Mouse (Mus musculus): ENCODE results near the gene Necap1. TPM values are rescaled to one million over a fixed set of nuclear protein-coding genes. Genes with fewer than 3 reads are reported as not detected.
A peak's percentile ranks its signal among the peaks of the same experiment; 100 is the strongest.

The Necap1 gene
- polyA plus RNA-seq (2016; fragmentation: Nextera tagmentation; extraction: Ambion mirVana): 67.0 and 73.4 TPM in 2 replicates

DNA sequence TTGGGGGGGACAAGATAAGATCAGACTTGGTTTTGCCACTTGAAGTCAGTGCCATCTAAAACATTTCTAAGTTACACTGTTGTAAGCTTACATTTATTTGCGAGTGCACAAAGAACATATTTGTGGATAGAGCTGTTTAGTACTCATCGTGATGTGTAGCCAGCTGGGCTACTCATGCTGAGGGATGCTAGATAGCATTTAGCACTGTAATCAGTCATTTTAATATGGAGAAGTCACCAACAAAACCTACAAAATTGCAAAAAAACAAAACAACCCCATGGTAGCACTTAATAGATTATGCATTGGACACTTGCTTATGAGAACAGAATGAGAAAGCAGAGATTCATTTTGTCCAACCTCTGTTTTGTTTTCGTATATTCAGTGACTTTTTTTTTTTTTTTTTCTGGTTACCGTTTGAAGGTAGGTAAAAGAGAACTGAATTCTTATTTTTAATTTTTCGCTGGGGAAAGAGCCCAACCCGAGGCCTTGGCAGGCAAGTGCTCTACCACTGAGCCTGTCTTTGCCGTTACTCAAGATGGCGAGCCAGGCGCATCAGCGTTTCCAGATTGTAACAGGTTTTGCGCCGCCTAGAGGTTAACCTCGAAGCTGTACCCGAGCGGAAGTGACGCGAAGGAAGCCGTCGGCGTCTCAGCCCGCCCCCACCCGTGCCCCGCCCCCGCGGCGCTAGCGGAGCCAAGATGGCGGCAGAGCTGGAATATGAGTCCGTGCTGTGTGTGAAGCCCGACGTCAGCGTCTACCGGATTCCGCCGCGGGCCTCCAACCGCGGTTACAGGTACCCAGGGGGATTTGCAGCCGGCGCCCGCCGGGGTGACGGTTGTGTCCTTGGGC, at the start of gene Necap1:
Necap1 (plus strand) TSS at position 604 of the 849 bp plus-strand sequence.
- 6% methylated on average over 43 of the region's 43 CpGs for WGBS
- peak within 1 kb of the TSS; percentile 59 for H3K4me2 ChIP-seq
- H3K9me3 ChIP-seq: no peaks in the 10 kb centered on the region
- peak within 1 kb of the TSS; percentile 86 for H3K27ac ChIP-seq
- peaks cover 8% of the 10 kb centered on the region; the same call in 1 of the 2 replicates for H3K36me3 ChIP-seq (replicated peaks)
- peak; percentile 97 for ATAC-seq (ENCODE audit: low FRiP score)
- H3K4me1 ChIP-seq: peaks cover 12% of the 10 kb centered on the region
- H3K9ac ChIP-seq: peak within 1 kb of the TSS; percentile 81
- H3K4me3 ChIP-seq (replicated peaks): peak within 1 kb of the TSS; percentile 81
- H3K27me3 ChIP-seq: 0 out of 2 replicates have a peak, but pooled peaks cover 8% of the 10 kb centered on the region

DNA sequence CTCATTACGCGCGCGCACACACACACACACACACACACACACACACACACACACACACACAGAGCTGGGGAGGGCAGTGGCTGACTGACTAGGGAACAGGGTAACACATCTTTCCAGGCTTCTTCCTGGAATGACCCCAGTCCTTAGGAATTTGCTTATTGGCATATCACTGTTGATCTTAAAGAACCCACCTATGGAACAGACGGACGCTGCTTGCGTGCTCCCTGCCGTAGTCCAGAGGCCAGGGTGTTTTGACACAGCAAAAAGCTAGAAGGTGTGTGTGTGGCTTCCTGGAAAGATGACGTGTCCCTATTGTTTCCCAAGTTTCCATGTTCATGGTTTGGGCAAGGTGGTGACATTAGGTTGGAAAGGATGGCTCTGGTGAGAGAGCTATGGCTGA, 49.1 kb upstream of the Necap1 start:
- Histone ChIP-seq H3K9ac (no peak overlapping the region), H3K27me3 (0 out of 2 replicates have a peak, but pooled peaks cover 11% of the 10 kb centered on the region), H3K4me3 (replicated peaks) (no peak overlapping the region), H3K9me3 (no peaks in the 10 kb centered on the region), H3K36me3 (replicated peaks) (peaks cover 4% of the 10 kb centered on the region; the same call in 1 of the 2 replicates), H3K4me1 (peaks cover 44% of the 10 kb centered on the region), H3K4me2 (no peak overlapping the region), H3K27ac (no peak overlapping the region)
- no peak for ATAC-seq (ENCODE audit: low FRiP score)
- WGBS: 91% methylated on average over 9 of the region's 9 CpGs

DNA sequence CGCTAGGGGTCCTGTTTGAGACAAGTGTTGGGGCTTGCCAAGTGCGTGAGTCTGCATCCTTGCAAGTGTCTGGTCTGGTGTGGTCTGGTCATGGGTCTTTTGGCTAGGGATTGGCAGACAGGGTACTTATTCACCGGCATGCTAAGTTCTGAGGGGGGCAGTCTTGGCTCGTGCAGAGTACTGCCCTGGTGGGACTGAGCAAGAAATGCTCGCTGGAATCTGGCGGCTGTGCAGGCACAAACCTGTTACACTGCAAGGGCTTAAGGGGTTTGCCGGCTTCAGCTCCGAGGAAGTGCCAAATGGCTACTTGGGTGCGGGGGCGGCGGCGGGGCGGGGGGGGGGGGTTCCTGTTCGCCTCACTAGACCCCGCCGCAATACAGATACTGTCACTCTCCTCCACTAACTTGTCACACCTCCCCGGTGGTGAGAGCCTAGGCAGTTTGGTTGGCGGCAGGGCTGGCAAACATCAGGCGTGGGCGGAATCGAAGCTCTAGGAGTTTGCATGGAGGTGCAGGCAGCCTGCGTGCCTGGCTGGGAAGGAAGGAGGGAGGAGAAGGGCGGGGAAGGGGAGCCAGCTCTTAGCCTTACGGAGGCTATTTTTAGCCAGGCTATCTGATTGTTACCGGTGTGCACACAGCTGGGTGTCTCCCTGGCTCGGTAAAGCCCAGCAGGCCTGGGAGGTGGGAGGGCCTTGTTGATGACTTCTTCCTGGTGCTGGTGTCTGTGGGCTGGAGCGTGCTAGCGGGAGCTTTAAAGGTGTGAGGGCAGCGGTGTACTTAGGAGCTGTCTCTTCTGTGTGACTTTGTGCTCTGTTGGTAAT, 48.1 kb upstream of the Necap1 start:
- Histone ChIP-seq H3K9me3 (no peaks in the 10 kb centered on the region), H3K27me3 (0 out of 2 replicates have a peak, but pooled peaks cover 5% of the 10 kb centered on the region), H3K27ac (peak overlapping the region; percentile 25; the same call in 1 of the 2 replicates), H3K4me1 (peaks cover 36% of the 10 kb centered on the region), H3K4me3 (replicated peaks) (peak overlapping the region; percentile 35), H3K9ac (peak overlapping the region; percentile 54), H3K4me2 (peak overlapping the region; percentile 64), H3K36me3 (replicated peaks) (peaks cover 7% of the 10 kb centered on the region; the same call in 1 of the 2 replicates)
- 5% methylated on average over 23 of the region's 29 CpGs for WGBS
- peak; percentile 63 for ATAC-seq (ENCODE audit: low FRiP score)

DNA sequence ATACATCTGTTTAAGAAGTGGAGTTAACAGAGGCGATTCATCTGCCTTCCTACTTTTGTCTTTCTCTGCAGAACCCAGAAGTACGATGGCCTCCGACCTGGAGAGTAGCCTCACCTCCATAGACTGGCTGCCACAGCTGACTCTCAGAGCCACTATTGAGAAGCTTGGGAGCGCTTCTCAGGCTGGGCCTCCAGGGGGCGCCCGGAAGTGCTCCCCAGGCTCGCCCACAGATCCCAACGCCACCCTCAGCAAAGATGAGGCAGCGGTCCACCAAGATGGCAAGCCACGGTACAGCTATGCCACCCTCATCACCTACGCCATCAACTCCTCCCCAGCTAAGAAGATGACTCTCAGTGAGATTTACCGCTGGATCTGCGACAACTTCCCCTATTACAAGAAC, 46.2 kb upstream of the Necap1 start:
- ATAC-seq (ENCODE audit: low FRiP score): no peak
- Histone ChIP-seq H3K9ac (no peak overlapping the region), H3K27me3 (0 out of 2 replicates have a peak, but pooled peaks cover 5% of the 10 kb centered on the region), H3K4me1 (peaks cover 21% of the 10 kb centered on the region), H3K4me2 (no peak overlapping the region), H3K27ac (no peak overlapping the region), H3K9me3 (no peaks in the 10 kb centered on the region), H3K4me3 (replicated peaks) (no peak overlapping the region), H3K36me3 (replicated peaks) (peaks cover 12% of the 10 kb centered on the region; the same call in 1 of the 2 replicates)
- 41% methylated on average over 13 of the region's 13 CpGs for WGBS

DNA sequence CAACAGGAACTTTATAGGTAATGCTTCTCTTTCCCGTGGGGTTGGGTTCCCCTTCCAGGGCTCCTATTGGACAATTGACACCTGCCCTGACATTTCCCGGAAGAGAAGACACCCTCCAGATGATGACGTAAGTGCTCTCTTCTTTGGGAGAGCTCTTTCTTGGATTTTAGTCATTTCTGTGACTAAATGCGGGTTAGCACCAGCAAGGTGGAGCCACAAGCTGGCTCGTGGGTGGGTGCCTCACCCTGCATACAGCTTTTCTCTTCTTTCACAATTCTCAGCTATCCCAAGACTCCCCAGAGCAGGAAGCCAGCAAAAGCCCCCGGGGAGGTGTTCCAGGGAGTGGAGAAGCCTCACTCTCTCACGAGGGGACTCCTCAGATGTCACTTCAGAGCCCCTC, 41.4 kb upstream of the Necap1 start:
- Histone ChIP-seq H3K9me3 (no peaks in the 10 kb centered on the region), H3K36me3 (replicated peaks) (peaks cover 45% of the 10 kb centered on the region), H3K4me3 (replicated peaks) (no peak overlapping the region), H3K4me1 (no peaks in the 10 kb centered on the region), H3K27me3 (no peaks in the 10 kb centered on the region), H3K27ac (no peak overlapping the region), H3K9ac (no peak overlapping the region), H3K4me2 (no peak overlapping the region)
- no peak for ATAC-seq (ENCODE audit: low FRiP score)
- 88% methylated on average over 7 of the region's 7 CpGs for WGBS

DNA sequence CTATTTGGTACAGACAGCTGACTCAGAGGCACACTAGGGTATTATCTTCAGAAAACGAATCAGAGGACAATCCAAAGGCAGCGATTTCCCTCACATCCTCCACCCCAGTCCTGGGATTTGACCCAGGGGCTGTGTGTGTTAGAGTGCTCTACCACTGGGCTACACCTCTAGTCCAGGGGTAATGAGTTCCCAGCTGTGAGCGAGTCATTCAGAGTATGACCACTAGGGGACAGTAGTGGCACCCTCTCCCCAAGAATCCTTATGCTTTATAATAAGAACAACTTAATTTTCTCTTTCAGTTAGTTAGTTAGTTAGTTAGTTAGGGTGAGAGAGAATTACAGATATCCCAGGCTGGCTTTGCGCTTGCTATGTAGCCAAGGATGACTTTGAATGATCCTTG, 39.9 kb upstream of the Necap1 start:
- Histone ChIP-seq H3K27me3 (no peaks in the 10 kb centered on the region), H3K9me3 (no peaks in the 10 kb centered on the region), H3K36me3 (replicated peaks) (peaks cover 55% of the 10 kb centered on the region), H3K27ac (no peak overlapping the region), H3K4me3 (replicated peaks) (no peak overlapping the region), H3K4me2 (no peak overlapping the region), H3K4me1 (no peaks in the 10 kb centered on the region), H3K9ac (no peak overlapping the region)
- no peak for ATAC-seq (ENCODE audit: low FRiP score)
- WGBS: 69% methylated on average over 4 of the region's 4 CpGs

DNA sequence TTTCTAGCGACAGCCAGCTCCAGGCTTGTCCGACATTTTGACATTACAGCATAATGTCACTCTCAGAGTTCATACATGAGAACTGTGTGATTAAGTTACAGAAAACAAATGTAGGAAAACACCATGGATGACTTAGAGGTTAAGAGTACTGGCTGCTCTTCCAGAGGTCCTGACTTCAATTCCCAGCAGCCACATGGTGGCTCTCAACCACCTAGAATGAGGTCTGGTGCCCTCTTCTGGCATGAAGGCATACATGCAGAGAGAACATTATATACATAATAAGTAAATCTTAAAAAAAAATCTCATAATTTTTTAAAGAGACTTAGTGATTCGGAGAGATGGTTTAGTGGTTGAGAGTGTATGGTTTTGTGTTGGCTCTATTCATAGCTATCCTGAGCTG, 37.3 kb upstream of the Necap1 start:
- Histone ChIP-seq H3K27me3 (no peaks in the 10 kb centered on the region), H3K27ac (no peak overlapping the region), H3K9me3 (no peaks in the 10 kb centered on the region), H3K4me3 (replicated peaks) (no peak overlapping the region), H3K9ac (no peak overlapping the region), H3K4me1 (no peaks in the 10 kb centered on the region), H3K36me3 (replicated peaks) (peaks cover 74% of the 10 kb centered on the region), H3K4me2 (no peak overlapping the region)
- 96% methylated on average over 3 of the region's 3 CpGs for WGBS
- no peak for ATAC-seq (ENCODE audit: low FRiP score)

DNA sequence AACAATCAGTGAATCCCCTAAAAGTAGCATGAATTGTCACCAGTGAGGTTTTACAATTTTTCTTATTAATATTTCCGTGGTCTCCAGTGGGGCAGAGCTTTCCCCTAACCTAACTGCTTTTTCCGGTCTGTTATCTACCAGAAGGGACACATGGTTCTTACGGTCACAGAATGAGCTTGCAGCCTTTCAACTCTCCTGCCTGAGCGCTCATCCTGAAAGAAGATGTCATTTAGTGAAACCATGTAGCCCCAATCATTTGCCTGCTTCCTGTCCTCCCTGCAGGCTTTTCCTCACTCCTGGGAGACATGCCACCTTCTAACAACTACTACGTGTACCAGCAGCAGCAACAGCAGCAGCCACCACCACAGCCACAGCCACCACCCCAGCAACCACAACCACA, 36.7 kb upstream of the Necap1 start:
- 97% methylated on average over 5 of the region's 5 CpGs for WGBS
- no peak overlapping the region for H3K4me2 ChIP-seq

DNA sequence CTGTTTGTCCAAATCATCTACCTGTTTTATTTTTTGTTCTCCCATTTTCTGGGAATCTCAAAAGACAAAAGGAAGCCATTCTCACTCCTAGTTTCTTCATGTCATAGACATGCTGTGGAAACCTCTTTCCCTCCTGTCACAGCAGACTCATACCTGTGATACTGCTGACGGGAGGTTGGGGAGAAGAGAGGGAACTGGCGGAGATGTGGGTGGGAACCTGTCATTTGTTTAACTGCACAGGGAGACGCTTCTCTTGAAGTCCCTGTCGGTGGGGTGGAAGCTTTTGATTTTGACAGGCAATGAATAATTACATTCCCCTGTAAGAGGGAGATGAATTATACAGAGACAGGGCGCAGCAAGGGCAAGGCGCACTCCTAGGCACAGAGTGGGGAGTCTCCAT, 30.5 kb upstream of the Necap1 start:
- H3K9me3 ChIP-seq: no peaks in the 10 kb centered on the region
- no peaks in the 10 kb centered on the region for H3K4me1 ChIP-seq
- no peak overlapping the region for H3K4me2 ChIP-seq
- no peak overlapping the region for H3K27ac ChIP-seq
- no peak overlapping the region for H3K4me3 ChIP-seq (replicated peaks)
- 88% methylated on average over 6 of the region's 6 CpGs for WGBS
- H3K36me3 ChIP-seq (replicated peaks): peaks cover 44% of the 10 kb centered on the region
- H3K9ac ChIP-seq: no peak overlapping the region
- ATAC-seq (ENCODE audit: low FRiP score): no peak
- no peaks in the 10 kb centered on the region for H3K27me3 ChIP-seq

More for the DNA sequence above, 36.7 kb upstream of the Necap1 start:
- no peak overlapping the region for H3K4me3 ChIP-seq (replicated peaks)
- H3K9ac ChIP-seq: no peak overlapping the region
- ATAC-seq (ENCODE audit: low FRiP score): no peak
- no peaks in the 10 kb centered on the region for H3K27me3 ChIP-seq
- H3K27ac ChIP-seq: no peak overlapping the region
- H3K36me3 ChIP-seq (replicated peaks): peaks cover 77% of the 10 kb centered on the region
- H3K4me1 ChIP-seq: no peaks in the 10 kb centered on the region
- no peaks in the 10 kb centered on the region for H3K9me3 ChIP-seq

DNA sequence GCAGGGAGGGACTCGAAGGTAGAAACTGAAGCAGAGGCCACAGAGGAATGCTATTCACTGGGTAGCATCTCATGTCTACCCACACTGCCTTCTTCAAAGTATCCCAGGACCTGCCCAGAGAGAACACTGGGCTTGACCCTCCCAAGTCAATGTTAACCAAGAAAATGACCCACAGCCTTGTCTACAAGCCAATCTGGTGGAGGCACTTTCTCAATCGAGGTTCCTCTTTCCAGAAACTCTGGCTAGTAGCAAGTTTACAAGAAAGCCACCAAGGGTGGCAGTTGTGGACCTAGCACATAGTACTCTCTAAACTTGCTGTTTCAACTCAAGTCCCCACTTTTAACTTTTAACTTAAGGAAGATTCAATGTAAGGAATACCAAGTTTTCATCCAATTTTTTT, 21.6 kb upstream of the Necap1 start:
- WGBS: 75% methylated on average over 2 of the region's 2 CpGs
- no peak overlapping the region for H3K4me2 ChIP-seq
- H3K27me3 ChIP-seq: no peaks in the 10 kb centered on the region
- H3K4me1 ChIP-seq: no peaks in the 10 kb centered on the region
- no peaks in the 10 kb centered on the region for H3K36me3 ChIP-seq (replicated peaks)
- no peak overlapping the region for H3K27ac ChIP-seq
- H3K4me3 ChIP-seq (replicated peaks): no peak overlapping the region
- no peak for ATAC-seq (ENCODE audit: low FRiP score)
- no peaks in the 10 kb centered on the region for H3K9me3 ChIP-seq
- H3K9ac ChIP-seq: no peak overlapping the region

DNA sequence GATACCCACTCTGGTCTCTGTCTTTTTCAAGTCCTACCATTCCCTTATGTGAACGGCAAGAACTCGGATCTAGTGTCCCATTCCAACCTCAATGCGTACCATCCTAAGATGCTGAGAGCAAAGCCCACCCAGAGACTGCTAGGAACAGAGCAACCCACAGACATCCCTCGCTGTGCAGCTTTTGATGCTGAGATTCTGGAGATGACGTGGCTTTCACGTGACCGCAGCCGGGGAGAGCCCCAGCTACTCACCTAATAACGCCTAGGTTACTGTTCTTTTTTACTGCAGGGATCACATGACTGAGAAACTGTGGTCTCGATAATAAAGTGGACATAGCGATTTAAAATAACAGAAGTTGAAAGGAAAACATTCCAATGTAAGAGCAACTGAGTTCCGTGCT, 19.7 kb upstream of the Necap1 start:
- Histone ChIP-seq H3K36me3 (replicated peaks) (no peaks in the 10 kb centered on the region), H3K9me3 (no peaks in the 10 kb centered on the region), H3K4me3 (replicated peaks) (no peak overlapping the region), H3K27me3 (no peaks in the 10 kb centered on the region), H3K4me1 (no peaks in the 10 kb centered on the region), H3K4me2 (no peak overlapping the region), H3K9ac (no peak overlapping the region), H3K27ac (no peak overlapping the region)
- WGBS: 85% methylated on average over 12 of the region's 12 CpGs
- no peak for ATAC-seq (ENCODE audit: low FRiP score)

DNA sequence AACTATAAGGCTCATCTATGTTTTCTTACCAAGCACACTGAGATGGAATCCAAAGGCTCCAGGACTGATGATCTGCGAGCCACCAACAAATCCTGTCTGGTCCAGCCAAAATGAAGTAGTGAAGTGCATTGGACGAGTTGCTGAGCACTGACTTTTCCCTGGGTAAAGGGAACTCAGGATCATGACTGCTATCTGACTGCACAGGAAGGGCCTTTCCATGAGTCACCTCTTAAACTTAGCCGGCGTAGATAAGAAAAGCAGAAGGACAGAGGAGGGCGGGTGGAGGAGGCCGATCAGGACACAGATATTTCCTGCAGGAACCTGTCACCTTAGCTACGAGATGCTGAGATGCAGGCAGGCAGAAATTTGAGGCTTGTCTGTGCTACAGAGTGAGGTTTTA, 18.3 kb upstream of the Necap1 start, which contains the start of gene C3ar1:
C3ar1 (minus strand) TSS at position 207 of the 400 bp plus-strand sequence.
- Histone ChIP-seq H3K4me3 (replicated peaks) (no peak within 1 kb of the TSS), H3K27me3 (no peaks in the 10 kb centered on the region), H3K9ac (no peak within 1 kb of the TSS), H3K9me3 (no peaks in the 10 kb centered on the region; the same call in 1 of the 2 replicates), H3K4me2 (no peak within 1 kb of the TSS), H3K27ac (no peak within 1 kb of the TSS), H3K4me1 (no peaks in the 10 kb centered on the region), H3K36me3 (replicated peaks) (no peaks in the 10 kb centered on the region)
- 84% methylated on average over 7 of the region's 7 CpGs for WGBS
- no peak for ATAC-seq (ENCODE audit: low FRiP score)
